Mouse (Mus musculus) olfactory bulb, adult 2 months (tissue): ENCODE measurements around the gene Sema5a.

Source experiments
- CTCF ChIP-seq: fragments of 200-500 bp; IDR thresholded peaks from 2 replicates; pipeline ENCODE4 v1.5.1; 2012; ENCODE audit warnings: low read depth, mild to moderate bottlenecking, low read length, moderate library complexity; ENCODE audit not compliant: insufficient read depth
- POLR2A ChIP-seq: fragments of 200-500 bp; IDR thresholded peaks from 2 replicates; pipeline ENCODE4 v1.6.1; 2012; ENCODE audit warnings: mild to moderate bottlenecking, low read depth, low read length, moderate library complexity; ENCODE audit not compliant: insufficient read depth

GRCm38 (mm10) chr15:32543181-32543580 is 298.6 kb downstream of the Sema5a start:
- no peak for TF ChIP-seq POLR2A
- TF ChIP-seq CTCF, result no peak
